Mouse (Mus musculus) kidney, adult 10 weeks (tissue): ENCODE results near the gene D230025D16Rik. TPM values are rescaled to one million over a fixed set of nuclear protein-coding genes. Genes with fewer than 3 reads are reported as not detected.

ENCODE experiments used
- polyA plus RNA-seq: library from polyadenylated mRNA; stranded (reverse); fragments of 350-450 nt; fragmentation: Illumina TruSeq; extraction: RNeasy Lipid Tissue Mini Kit (QIAGEN cat#74804); gene quantifications from one replicate; pipeline ENCODE4 v1.2.3, GENCODE M21; 2014; ENCODE audit warnings: low read depth, low replicate concordance

D230025D16Rik gene
- 33.1 TPM for polyA plus RNA-seq

DNA sequence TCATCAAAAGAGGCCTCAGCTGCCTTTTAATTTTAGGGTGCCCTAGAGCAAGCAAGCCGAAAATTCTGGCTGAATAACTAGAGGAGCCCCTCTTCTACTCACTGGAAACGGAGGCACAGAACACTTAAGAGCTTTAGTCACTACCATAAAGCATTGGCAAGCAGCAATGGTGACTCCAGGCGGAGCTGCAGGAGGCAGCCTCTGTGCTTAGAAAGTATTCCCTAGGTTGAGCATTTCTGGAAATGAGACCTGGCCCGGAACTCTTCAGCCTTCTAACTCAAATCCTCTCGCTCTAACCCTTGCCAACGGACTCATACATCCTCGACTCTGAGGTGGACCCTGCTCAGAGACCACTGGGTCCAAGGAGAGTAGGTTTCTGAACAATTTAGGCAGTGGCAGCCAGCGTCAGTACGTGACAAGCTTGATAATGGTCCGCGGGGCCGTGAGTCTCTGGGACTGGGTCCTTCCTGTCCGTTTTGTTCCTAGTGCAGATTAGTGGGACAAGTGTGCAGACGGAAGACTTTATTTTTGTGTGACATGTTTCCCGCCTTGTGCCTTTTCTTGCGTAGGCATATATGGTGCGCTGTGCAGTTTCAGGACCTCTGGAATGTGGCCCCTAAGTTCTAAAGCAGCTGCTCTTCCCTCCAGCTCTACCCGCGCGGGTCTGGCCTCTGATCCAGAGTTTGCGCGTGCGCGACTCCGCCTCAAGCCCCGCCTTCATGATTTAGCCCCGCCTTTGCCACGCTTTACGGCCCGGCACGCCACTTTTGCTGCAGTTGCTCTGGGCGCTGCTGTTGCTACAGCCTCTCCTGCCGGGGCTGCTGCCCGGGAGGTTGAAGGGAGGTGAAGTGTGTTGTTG, at the start of gene D230025D16Rik:
TSS of gene D230025D16Rik (plus strand) at position 733 of the 859 bp plus-strand sequence.

GRCm38 (mm10) chr8:105254966-105255350, 30.0 kb downstream of the D230025D16Rik start, which contains the start of gene B3gnt9:
Gene B3gnt9, minus strand, starts transcription at chr8:105255153.

DNA sequence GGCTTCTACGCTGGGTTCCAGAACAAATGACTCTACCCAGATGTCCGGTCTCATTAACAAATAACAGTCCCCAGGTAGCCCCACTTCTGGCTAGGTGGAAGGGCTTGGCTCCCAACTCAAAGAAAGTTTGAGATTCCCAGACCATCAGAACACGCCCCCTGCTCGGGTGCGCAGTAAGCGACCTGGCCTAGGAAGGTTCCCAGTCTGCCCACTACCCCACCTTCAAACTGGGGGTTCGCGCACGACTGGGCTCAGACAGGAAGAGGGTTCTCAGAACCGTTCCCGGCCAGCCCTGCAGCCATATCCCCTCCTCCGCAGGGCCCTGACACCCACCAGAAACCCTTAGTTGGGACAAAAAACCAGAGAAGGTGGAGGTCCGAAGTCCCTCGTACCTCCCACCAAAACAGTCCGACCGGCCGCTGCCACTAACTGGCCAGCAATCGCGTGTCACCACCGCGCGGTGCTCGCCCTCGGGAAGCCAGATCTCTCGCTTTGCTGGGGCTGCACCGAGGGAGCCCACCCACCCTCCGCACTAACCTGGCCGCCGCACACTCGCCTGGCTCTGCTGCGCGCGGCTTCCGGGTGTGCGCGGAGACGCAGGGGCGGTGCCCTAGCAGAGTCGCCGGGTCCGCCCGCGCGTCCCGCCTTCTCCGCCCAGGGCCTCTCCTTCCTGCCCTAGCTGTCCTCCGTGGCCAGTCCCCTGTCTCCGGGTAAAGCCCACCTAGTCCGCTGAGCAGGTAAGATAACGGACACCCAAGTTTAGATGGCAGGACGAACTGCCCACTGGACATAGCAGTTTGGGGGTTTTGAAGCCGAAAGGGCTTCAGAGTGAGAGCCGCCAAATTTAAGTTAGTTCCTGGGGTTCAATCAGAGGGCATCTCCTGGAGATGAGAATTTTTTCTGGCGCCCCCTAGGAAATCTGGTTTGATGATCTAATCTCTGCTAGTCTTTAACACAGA, 39.4 kb downstream of the D230025D16Rik start, which contains the start of the genes Tradd and Fbxl8:
TSS of gene Tradd (minus strand) at position 586 of the 959 bp plus-strand sequence.
TSS of gene Fbxl8 (plus strand) at position 625 of the 959 bp plus-strand sequence.

GRCm38 (mm10) chr8:105269461-105269947, 44.6 kb downstream of the D230025D16Rik start, which contains the start of gene Hsf4:
Gene Hsf4, plus strand, starts transcription at chr8:105269801.

DNA sequence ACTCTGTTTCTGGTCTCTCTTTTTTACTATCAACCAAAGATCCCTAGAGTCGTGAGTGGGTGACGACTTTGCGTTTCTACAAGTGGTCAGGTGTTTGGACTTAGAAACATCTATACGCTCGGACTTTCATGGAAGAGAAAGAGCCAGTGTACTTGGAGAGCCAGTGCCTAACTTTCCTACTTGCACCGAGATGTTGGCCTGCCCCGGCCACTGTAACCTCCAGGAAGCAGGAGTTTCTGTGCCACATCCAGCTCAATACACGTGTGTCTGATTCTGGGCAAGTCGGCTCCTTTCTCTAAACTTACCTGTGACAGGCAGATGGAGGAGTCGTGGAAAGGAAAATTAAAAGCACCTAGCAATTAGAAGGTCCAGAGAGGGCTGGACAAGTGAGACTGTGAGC, 50.9 kb downstream of the D230025D16Rik start, which contains the start of gene Nol3:
TSS of gene Nol3 (plus strand) at position 301 of the 400 bp plus-strand sequence.

GRCm38 (mm10) chr8:105289805-105290460, 65.0 kb downstream of the D230025D16Rik start, which contains the start of gene 4931428F04Rik:
Gene 4931428F04Rik, minus strand, starts transcription at chr8:105289864.

GRCm38 (mm10) chr8:105295895-105296573, 71.1 kb downstream of the D230025D16Rik start, which contains the start of gene Exoc3l:
Gene Exoc3l, minus strand, starts transcription at chr8:105296101.

GRCm38 (mm10) chr8:105297511-105298192, 72.7 kb downstream of the D230025D16Rik start, which contains the start of gene E2f4:
Gene E2f4, plus strand, starts transcription at chr8:105297663.

Other genes starting within 250 kb of the D230025D16Rik start
- gene Ces2h, start 224.3 kb upstream of the D230025D16Rik start, polyA plus RNA-seq: 0.28 TPM
- gene Ces3a, start 176.5 kb upstream of the D230025D16Rik start, polyA plus RNA-seq: not detected
- gene Ces3b, start 141.4 kb upstream of the D230025D16Rik start, polyA plus RNA-seq: not detected
- gene Ces4a, start 93.3 kb upstream of the D230025D16Rik start, polyA plus RNA-seq: not detected
- gene Cbfb, start 54.5 kb upstream of the D230025D16Rik start, polyA plus RNA-seq: 50.5 TPM
- gene B3gnt9, start 30.0 kb downstream of the D230025D16Rik start, polyA plus RNA-seq: 0.81 TPM
- 0.69 TPM for gene Tradd, start 39.5 kb downstream of the D230025D16Rik start, polyA plus RNA-seq
- not detected for gene Fbxl8, start 39.5 kb downstream of the D230025D16Rik start, polyA plus RNA-seq
- gene Hsf4, start 44.7 kb downstream of the D230025D16Rik start, polyA plus RNA-seq: not detected
- gene Nol3, start 51.0 kb downstream of the D230025D16Rik start, polyA plus RNA-seq: 1.5 TPM
- gene 4931428F04Rik, start 64.7 kb downstream of the D230025D16Rik start, polyA plus RNA-seq: 0.28 TPM
- not detected for gene Exoc3l, start 71.0 kb downstream of the D230025D16Rik start, polyA plus RNA-seq
- gene E2f4, start 72.5 kb downstream of the D230025D16Rik start, polyA plus RNA-seq: 4.1 TPM
- 4.1 TPM for gene Elmo3, start 80.5 kb downstream of the D230025D16Rik start, polyA plus RNA-seq
- 0.16 TPM for gene Lrrc29, start 101.1 kb downstream of the D230025D16Rik start, polyA plus RNA-seq
- gene Tmem208, start 101.2 kb downstream of the D230025D16Rik start, polyA plus RNA-seq: 10.8 TPM
- 0.28 TPM for gene Fhod1, start 122.8 kb downstream of the D230025D16Rik start, polyA plus RNA-seq
- gene Slc9a5, start 123.7 kb downstream of the D230025D16Rik start, polyA plus RNA-seq: not detected
- not detected for gene Plekhg4, start 148.1 kb downstream of the D230025D16Rik start, polyA plus RNA-seq
- not detected for gene Kctd19, start 188.4 kb downstream of the D230025D16Rik start, polyA plus RNA-seq
- gene Lrrc36, start 188.4 kb downstream of the D230025D16Rik start, polyA plus RNA-seq: not detected
- gene Tppp3, start 246.4 kb downstream of the D230025D16Rik start, polyA plus RNA-seq: not detected